Mouse (Mus musculus) CH12.LX (cell line): Measurements from ENCODE around the gene Polr3gl.

ENCODE experiments used
- CHD2 ChIP-seq: IDR thresholded peaks from 2 replicates; pipeline ENCODE4 v1.6.1; 2011; ENCODE audit warnings: low read length, improper control_type of control experiment
- CTCF ChIP-seq, 2 experiments: IDR thresholded peaks in 1 of 2; conservative IDR thresholded peaks in 1 of 2; 2 replicates each; pipeline ENCODE4 v1.5.1; 2011 to 2012; ENCODE audit warnings: low read depth in 2 of 2, low read length in 2 of 2, improper control_type of control experiment in 1 of 2, inconsistent platforms in 1 of 2, mild to moderate bottlenecking in 1 of 2, moderate library complexity in 1 of 2
- EP300 ChIP-seq: IDR thresholded peaks from 2 replicates; pipeline ENCODE4 v1.6.1; 2011; ENCODE audit warnings: low read length, improper control_type of control experiment
- NELFE ChIP-seq: IDR thresholded peaks from 2 replicates; pipeline ENCODE4 v1.6.1; 2011; ENCODE audit warnings: low read depth, low read length, improper control_type of control experiment
- PAX5 ChIP-seq: IDR thresholded peaks from 2 replicates; pipeline ENCODE4 v1.6.1; 2012; ENCODE audit warnings: low read length, inconsistent platforms, mixed read lengths
- POLR2A ChIP-seq: IDR thresholded peaks from 2 replicates; pipeline ENCODE4 v1.6.1; 2011; ENCODE audit warnings: low read depth, mild to moderate bottlenecking, improper control_type of control experiment, low read length

- no peak for TF ChIP-seq POLR2A
- no peak for TF ChIP-seq PAX5
- no peak for TF ChIP-seq CTCF (conservative IDR thresholded peaks at IDR 0.05 in 1 of 2, IDR thresholded peaks at IDR 0.05 in 1 of 2; ENCODE audit: low read depth in 2 of 2, low read length in 2 of 2)
- no peak for TF ChIP-seq NELFE
- no peak for TF ChIP-seq EP300
- no peak for TF ChIP-seq CHD2
These were observed 23.9 kb downstream of the Polr3gl start for GRCm38 (mm10) chr3:96569966-96570605.
